Mouse (Mus musculus): Measurements from ENCODE around the gene Klhl10.

- TF ChIP-seq CTCF (IDR thresholded peaks at IDR 0.05; ENCODE audit: borderline replicate concordance, insufficient read depth, low read length) (no peak), POLR2A (IDR thresholded peaks at IDR 0.05; ENCODE audit: low read depth, low read length) (no peak)
These were observed 39.0 kb upstream of the Klhl10 start for GRCm38 (mm10) chr11:100402682-100403081.

Measured in embryonic fibroblast, embryonic 13.5 days (primary cell).